Mouse (Mus musculus) hindbrain, embryonic 15.5 days (tissue): ENCODE results near the gene Hinfp. TPM values are rescaled to one million over a fixed set of nuclear protein-coding genes. Genes with fewer than 3 reads are reported as not detected.
"Not testable (repeated sequence)": the region's sequence is repeated elsewhere in the genome, so short reads cannot be mapped to it uniquely, and the experiment has no call there.

ENCODE experiments used
- ATAC-seq: fragments of 200-750 bp; cut with Nextera tagmentation; 2 replicates; pipeline ENCODE4 v1.8.0; 2017; ENCODE audit warnings: low read depth, moderate number of reproducible peaks, moderate TSS enrichment; ENCODE audit not compliant: low FRiP score
- H3K27ac ChIP-seq: fragments of 300-500 bp; sonication (generic); replicated peaks from 2 replicates; pipeline ENCODE4 v1.5.1; 2015; ENCODE audit warnings: mild to moderate bottlenecking, inconsistent platforms
- H3K27me3 ChIP-seq: fragments of 300-500 bp; sonication (generic); 2 replicates; pipeline ENCODE4 v1.6.1; 2015; ENCODE audit warnings: control low read depth, inconsistent platforms
- H3K36me3 ChIP-seq: fragments of 300-500 bp; sonication (generic); 2 replicates; pipeline ENCODE4 v1.6.1; 2015; ENCODE audit warnings: control low read depth, inconsistent platforms
- H3K4me1 ChIP-seq: fragments of 300-500 bp; sonication (generic); replicated peaks from 2 replicates; pipeline ENCODE4 v1.6.1; 2015; ENCODE audit warnings: control low read depth, inconsistent platforms
- H3K4me2 ChIP-seq: fragments of 300-500 bp; sonication (generic); 2 replicates; pipeline ENCODE4 v1.6.1; 2015; ENCODE audit warnings: moderate library complexity, mild to moderate bottlenecking, inconsistent platforms
- H3K4me3 ChIP-seq: fragments of 300-500 bp; sonication (generic); 2 replicates; pipeline ENCODE4 v1.5.1; 2015; ENCODE audit warnings: mild to moderate bottlenecking, inconsistent platforms
- H3K9ac ChIP-seq: fragments of 300-500 bp; sonication (generic); 2 replicates; pipeline ENCODE4 v1.6.1; 2015; ENCODE audit warnings: inconsistent platforms
- H3K9me3 ChIP-seq: fragments of 300-500 bp; sonication (generic); 2 replicates; pipeline ENCODE4 v1.6.1; 2016; ENCODE audit warnings: control low read depth, inconsistent platforms
- WGBS: fragments of 180-500 bp; shearing (Covaris S2); methylation state at CpG from one replicate; pipeline ENCODE4 v1.1.7; 2015; 5-methylcytosine and 5-hydroxymethylcytosine counted together
- polyA plus RNA-seq: library from polyadenylated mRNA; unstranded; fragments of >200 nt; fragmentation: Nextera tagmentation; extraction: Ambion mirVana; gene quantifications from 2 replicates; pipeline ENCODE4 v1.2.1, GENCODE M21; 2015

Gene Hinfp
- polyA plus RNA-seq, 1 experiment from 2014 or later, result 28.8 TPM

- Histone ChIP-seq H3K4me1 (peaks cover 39% of the 10 kb centered on the region), H3K9me3 (no peaks in the 10 kb centered on the region), H3K36me3 (peaks cover 27% of the 10 kb centered on the region), H3K9ac (peak overlapping the region; percentile 99), H3K4me3 (peak overlapping the region; percentile 100), H3K27ac (no peak overlapping the region; the same call in 1 of the 2 replicates), H3K4me2 (peak overlapping the region; percentile 86), H3K27me3 (no peaks in the 10 kb centered on the region)
- 71% methylated on average over 5 of the region's 5 CpGs for WGBS
- no peak for ATAC-seq
Measured at GRCm38 (mm10) chr9:44318076-44318825, 12.8 kb upstream of the Hinfp start.

- Histone ChIP-seq H3K27me3 (no peaks in the 10 kb centered on the region), H3K9ac (no peak overlapping the region), H3K4me3 (no peak overlapping the region), H3K4me2 (peak overlapping the region; percentile 86), H3K9me3 (no peaks in the 10 kb centered on the region), H3K27ac (no peak overlapping the region), H3K36me3 (peaks cover 35% of the 10 kb centered on the region), H3K4me1 (peaks cover 39% of the 10 kb centered on the region)
- ATAC-seq, result no peak
- 71% methylated on average over 4 of the region's 4 CpGs for WGBS
Measured at GRCm38 (mm10) chr9:44317452-44317851, 12.0 kb upstream of the Hinfp start.

- H3K4me2 ChIP-seq, result no peak overlapping the region
- 93% methylated on average over 18 of the region's 18 CpGs for WGBS
- peaks cover 40% of the 10 kb centered on the region for H3K36me3 ChIP-seq
Measured at GRCm38 (mm10) chr9:44314910-44315309, 9.4 kb upstream of the Hinfp start.

GRCm38 (mm10) chr9:44314257-44314547 is 8.7 kb upstream of the Hinfp start:
- peaks cover 40% of the 10 kb centered on the region for H3K36me3 ChIP-seq
- no peak for ATAC-seq
- WGBS, result 67% methylated on average over 4 of the region's 4 CpGs

More at GRCm38 (mm10) chr9:44314910-44315309, 9.4 kb upstream of the Hinfp start:
- Histone ChIP-seq H3K27ac (no peak overlapping the region), H3K27me3 (no peaks in the 10 kb centered on the region), H3K4me1 (peaks cover 33% of the 10 kb centered on the region), H3K4me3 (no peak overlapping the region), H3K9ac (no peak overlapping the region), H3K9me3 (no peaks in the 10 kb centered on the region)
- no peak for ATAC-seq

GRCm38 (mm10) chr9:44313476-44314256 is 8.2 kb upstream of the Hinfp start:
- WGBS, result 63% methylated on average over 19 of the region's 19 CpGs
- Histone ChIP-seq H3K4me2 (no peak overlapping the region), H3K4me1 (peaks cover 24% of the 10 kb centered on the region), H3K27me3 (no peaks in the 10 kb centered on the region), H3K9me3 (no peaks in the 10 kb centered on the region), H3K9ac (no peak overlapping the region), H3K36me3 (peaks cover 40% of the 10 kb centered on the region), H3K4me3 (no peak overlapping the region), H3K27ac (no peak overlapping the region)
- ATAC-seq, result no peak

More at GRCm38 (mm10) chr9:44314257-44314547, 8.7 kb upstream of the Hinfp start:
- Histone ChIP-seq H3K4me1 (peaks cover 30% of the 10 kb centered on the region), H3K9ac (no peak overlapping the region), H3K4me3 (no peak overlapping the region), H3K9me3 (no peaks in the 10 kb centered on the region), H3K27me3 (no peaks in the 10 kb centered on the region), H3K27ac (no peak overlapping the region), H3K4me2 (no peak overlapping the region)

- 9% methylated on average over 27 of the region's 27 CpGs for WGBS
- H3K9ac ChIP-seq, result no peak overlapping the region
- H3K4me2 ChIP-seq, result peak overlapping the region; percentile 0; the same call in 1 of the 2 replicates
- H3K4me1 ChIP-seq, result 0 out of 2 replicates have a peak, but pooled peaks cover 5% of the 10 kb centered on the region
- H3K9me3 ChIP-seq, result no peaks in the 10 kb centered on the region
- peak overlapping the region; percentile 31 for H3K27ac ChIP-seq
- no peak overlapping the region for H3K4me3 ChIP-seq
- no peak for ATAC-seq
- peaks cover 40% of the 10 kb centered on the region for H3K36me3 ChIP-seq
- no peaks in the 10 kb centered on the region for H3K27me3 ChIP-seq
Measured at GRCm38 (mm10) chr9:44311136-44312134, 6.0 kb upstream of the Hinfp start.

- Histone ChIP-seq H3K9me3 (no peaks in the 10 kb centered on the region), H3K27me3 (no peaks in the 10 kb centered on the region), H3K4me1 (0 out of 2 replicates have a peak, but pooled peaks cover 5% of the 10 kb centered on the region), H3K36me3 (peaks cover 36% of the 10 kb centered on the region), H3K9ac (no peak overlapping the region), H3K27ac (peak overlapping the region; percentile 31), H3K4me3 (no peak overlapping the region), H3K4me2 (no peak overlapping the region)
- ATAC-seq, result no peak
- 29% methylated on average over 10 of the region's 10 CpGs for WGBS
Measured at GRCm38 (mm10) chr9:44310750-44311135, 5.3 kb upstream of the Hinfp start.

GRCm38 (mm10) chr9:44309756-44310155 is 4.3 kb upstream of the Hinfp start:
- Histone ChIP-seq H3K27ac (no peak overlapping the region), H3K4me2 (no peak overlapping the region), H3K9ac (no peak overlapping the region), H3K9me3 (no peaks in the 10 kb centered on the region), H3K4me1 (peaks cover 7% of the 10 kb centered on the region), H3K27me3 (no peaks in the 10 kb centered on the region), H3K4me3 (no peak overlapping the region), H3K36me3 (peaks cover 26% of the 10 kb centered on the region)
- ATAC-seq, result no peak
- 66% methylated on average over 3 of the region's 3 CpGs for WGBS

- WGBS, result 89% methylated on average over 2 of the region's 2 CpGs
- Histone ChIP-seq H3K4me3 (no peak overlapping the region), H3K4me1 (peaks cover 14% of the 10 kb centered on the region), H3K9me3 (no peaks in the 10 kb centered on the region), H3K9ac (no peak overlapping the region), H3K27me3 (no peaks in the 10 kb centered on the region), H3K27ac (no peak overlapping the region), H3K36me3 (peaks cover 8% of the 10 kb centered on the region; the same call in 1 of the 2 replicates), H3K4me2 (no peak overlapping the region)
- no peak for ATAC-seq
Measured at GRCm38 (mm10) chr9:44307248-44307647, 1.8 kb upstream of the Hinfp start.

- H3K36me3 ChIP-seq, result peaks cover 13% of the 10 kb centered on the region
- no peak for ATAC-seq
- no peak overlapping the region for H3K9ac ChIP-seq
- H3K27ac ChIP-seq, result no peak overlapping the region
- H3K9me3 ChIP-seq, result no peaks in the 10 kb centered on the region
- no peak overlapping the region for H3K4me2 ChIP-seq
- H3K27me3 ChIP-seq, result no peaks in the 10 kb centered on the region
- peaks cover 14% of the 10 kb centered on the region for H3K4me1 ChIP-seq
- 86% methylated on average over 6 of the region's 6 CpGs for WGBS
- H3K4me3 ChIP-seq, result no peak overlapping the region
Measured at GRCm38 (mm10) chr9:44306532-44306931, 1.1 kb upstream of the Hinfp start.

- H3K36me3 ChIP-seq, result peaks cover 62% of the 10 kb centered on the region
- not testable (repeated sequence) for H3K27ac ChIP-seq, H3K9ac ChIP-seq, H3K4me2 ChIP-seq, H3K9me3 ChIP-seq, H3K4me3 ChIP-seq, H3K27me3 ChIP-seq, ATAC-seq
- 97% methylated on average over 3 of the region's 3 CpGs for WGBS
- H3K4me1 ChIP-seq, result peaks cover 14% of the 10 kb centered on the region
Measured at GRCm38 (mm10) chr9:44300001-44300400, 5.5 kb downstream of the Hinfp start.
